Mouse (Mus musculus): Measurements from ENCODE around the gene Frs2. TPM values are rescaled to one million over a fixed set of nuclear protein-coding genes. Genes with fewer than 3 reads are reported as not detected.
A peak's percentile ranks its signal among the peaks of the same experiment; 100 is the strongest.

The Frs2 gene
- polyA plus RNA-seq, 1 experiment = 36.3 TPM

DNA sequence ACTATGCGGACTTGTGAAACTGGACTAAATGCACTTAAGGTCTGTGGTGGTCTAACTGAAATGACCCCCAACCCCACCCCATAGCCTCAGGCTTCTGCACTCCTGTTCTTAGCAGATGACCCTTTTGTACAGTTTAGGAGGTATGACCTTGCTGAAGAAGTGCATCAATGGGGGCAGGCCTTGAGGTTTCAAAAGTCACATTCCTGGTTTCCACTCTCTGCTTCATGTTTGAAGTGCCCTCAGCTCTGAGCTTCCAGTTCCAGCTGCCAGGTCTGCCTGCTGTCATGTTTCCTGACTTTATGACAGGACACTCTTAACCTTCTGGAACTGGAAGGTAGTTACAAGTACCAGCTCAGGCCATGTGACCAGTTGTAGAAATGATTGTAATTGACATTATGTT, 21.6 kb downstream of the Frs2 start:
- Histone ChIP-seq H3K4me3 (replicated peaks; ENCODE audit: insufficient read depth, low read depth, low read length) (no peak overlapping the region), H3K4me1 (ENCODE audit: control insufficient read depth, insufficient read depth, low read length) (peaks cover 5% of the 10 kb centered on the region; the same call in 1 of the 2 replicates), H3K27me3 (ENCODE audit: control insufficient read depth, insufficient read depth, low read length) (no peaks in the 10 kb centered on the region), H3K27ac (ENCODE audit: insufficient read depth, low read length) (no peak overlapping the region)
- WGBS = 93% methylated on average over 1 of the region's 1 CpGs
- no peak for DNase-seq
- TF ChIP-seq POLR2A (IDR thresholded peaks at IDR 0.05; ENCODE audit: borderline replicate concordance, insufficient read depth, low read length) (no peak), CTCF (IDR thresholded peaks at IDR 0.05; ENCODE audit: borderline replicate concordance, insufficient read depth, low read depth, low read length) (no peak)

DNA sequence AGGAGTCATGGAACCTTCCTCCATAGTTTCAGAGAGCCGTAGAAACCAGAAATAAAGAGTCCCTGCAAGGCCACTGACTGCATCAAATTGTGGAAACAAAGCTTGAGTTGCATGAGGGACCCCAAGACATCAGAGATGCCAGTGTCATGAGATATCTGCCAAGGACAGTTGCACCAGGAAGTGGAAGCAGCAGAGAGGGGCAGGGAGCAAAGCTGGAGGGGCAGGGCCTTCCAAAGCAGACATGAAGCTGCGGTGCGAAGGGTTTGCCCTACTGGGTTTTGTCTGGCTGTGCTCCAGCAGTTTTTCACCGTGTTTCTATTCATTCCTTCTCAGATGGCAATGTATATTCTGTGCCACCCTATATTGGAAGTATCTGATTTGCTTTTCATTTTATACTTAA, 22.1 kb downstream of the Frs2 start:
- H3K27me3 ChIP-seq (ENCODE audit: control insufficient read depth, insufficient read depth, low read length) = no peaks in the 10 kb centered on the region
- no peak for TF ChIP-seq CTCF (IDR thresholded peaks at IDR 0.05; ENCODE audit: borderline replicate concordance, insufficient read depth, low read depth, low read length)
- TF ChIP-seq POLR2A (IDR thresholded peaks at IDR 0.05; ENCODE audit: borderline replicate concordance, insufficient read depth, low read length) = no peak
- peaks cover 5% of the 10 kb centered on the region; the same call in 1 of the 2 replicates for H3K4me1 ChIP-seq (ENCODE audit: control insufficient read depth, insufficient read depth, low read length)
- WGBS = 30% methylated on average over 4 of the region's 4 CpGs
- no peak overlapping the region for H3K27ac ChIP-seq (ENCODE audit: insufficient read depth, low read length)
- no peak for DNase-seq
- H3K4me3 ChIP-seq (replicated peaks; ENCODE audit: insufficient read depth, low read depth, low read length) = no peak overlapping the region

DNA sequence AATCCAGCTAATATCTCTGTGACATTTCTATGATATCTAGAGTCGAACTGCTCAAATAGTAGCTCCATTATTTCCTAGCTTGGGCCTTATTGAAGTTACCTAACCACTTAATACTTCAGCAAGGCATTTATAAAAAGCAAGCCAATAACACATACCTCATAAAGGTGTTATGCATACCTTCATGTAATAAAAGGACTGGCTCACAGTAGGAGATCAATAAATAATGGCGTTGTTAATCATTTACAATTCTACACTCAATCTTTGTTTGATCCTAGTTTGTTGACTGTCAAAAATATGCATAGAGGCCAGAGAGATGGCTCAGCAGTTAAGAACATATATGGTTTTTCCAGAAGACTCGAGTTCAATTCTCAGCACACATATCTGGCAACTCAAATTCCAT, 26.9 kb downstream of the Frs2 start:
- Histone ChIP-seq H3K27me3 (ENCODE audit: control insufficient read depth, insufficient read depth, low read length) (no peaks in the 10 kb centered on the region), H3K4me1 (ENCODE audit: control insufficient read depth, insufficient read depth, low read length) (peaks cover 2% of the 10 kb centered on the region; the same call in 1 of the 2 replicates), H3K27ac (ENCODE audit: insufficient read depth, low read length) (no peak overlapping the region), H3K4me3 (replicated peaks; ENCODE audit: insufficient read depth, low read depth, low read length) (no peak overlapping the region)
- WGBS = 90% methylated on average over 3 of the region's 3 CpGs
- no peak for TF ChIP-seq POLR2A (IDR thresholded peaks at IDR 0.05; ENCODE audit: borderline replicate concordance, insufficient read depth, low read length)
- no peak for TF ChIP-seq CTCF (IDR thresholded peaks at IDR 0.05; ENCODE audit: borderline replicate concordance, insufficient read depth, low read depth, low read length)
- DNase-seq = no peak

DNA sequence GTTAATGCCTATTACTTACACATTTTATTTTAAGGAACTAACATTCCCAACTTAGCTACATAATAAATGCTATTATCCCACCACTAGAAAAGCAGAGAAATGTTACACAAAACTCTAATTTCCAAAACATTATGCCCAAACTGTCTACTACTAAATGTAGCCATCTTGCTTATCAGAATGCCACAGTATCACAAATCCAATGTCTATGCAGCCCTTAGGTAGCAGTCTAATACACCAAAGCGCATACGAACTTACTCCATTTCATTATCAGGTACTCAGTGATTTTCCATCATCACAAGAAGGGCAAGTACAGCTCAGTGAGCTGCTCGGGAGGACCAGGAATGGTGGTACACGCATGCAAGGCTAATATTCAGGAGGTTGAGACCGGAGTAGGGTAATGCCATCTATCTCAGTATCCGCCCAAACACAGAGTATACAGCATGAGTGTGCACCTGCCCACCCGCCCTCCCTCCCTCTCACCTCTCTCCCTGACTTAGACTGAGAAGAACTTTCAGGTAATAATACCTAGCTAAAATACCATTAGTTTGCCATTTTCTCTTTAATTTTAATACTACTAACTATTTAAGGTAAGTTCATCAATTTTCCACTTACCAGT, 28.2 kb downstream of the Frs2 start:
- TF ChIP-seq CTCF (IDR thresholded peaks at IDR 0.05; ENCODE audit: borderline replicate concordance, insufficient read depth, low read depth, low read length) = no peak
- no peak for TF ChIP-seq POLR2A (IDR thresholded peaks at IDR 0.05; ENCODE audit: borderline replicate concordance, insufficient read depth, low read length)
- no peaks in the 10 kb centered on the region for H3K27me3 ChIP-seq (ENCODE audit: control insufficient read depth, insufficient read depth, low read length)
- DNase-seq = no peak
- 95% methylated on average over 7 of the region's 7 CpGs for WGBS
- no peak overlapping the region for H3K27ac ChIP-seq (ENCODE audit: insufficient read depth, low read length)
- H3K4me1 ChIP-seq (ENCODE audit: control insufficient read depth, insufficient read depth, low read length) = no peaks in the 10 kb centered on the region; the same call in 1 of the 2 replicates
- H3K4me3 ChIP-seq (replicated peaks; ENCODE audit: insufficient read depth, low read depth, low read length) = no peak overlapping the region

DNA sequence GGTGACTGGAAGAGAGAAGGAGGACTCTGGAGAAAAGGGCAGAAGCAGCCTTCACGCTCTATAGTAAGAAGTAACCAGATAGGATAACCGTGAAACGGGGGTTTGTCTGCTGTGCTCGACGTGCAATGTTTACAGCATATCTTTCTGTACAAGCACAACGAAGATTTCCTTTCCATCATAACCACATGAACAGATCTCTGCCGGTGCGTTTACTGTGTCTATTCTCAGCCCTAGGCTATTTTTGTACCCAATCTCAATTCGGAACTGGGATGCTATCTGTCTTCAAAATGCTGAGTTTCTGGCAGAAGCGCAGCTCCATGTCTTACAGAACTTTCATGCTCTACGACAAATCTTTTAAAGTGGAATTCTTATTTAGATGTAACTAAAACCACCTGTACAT, 28.8 kb downstream of the Frs2 start:
- DNase-seq = peak in 1 of 2 experiments; percentile 20
- WGBS = 36% methylated on average over 11 of the region's 11 CpGs
- no peak for TF ChIP-seq POLR2A (IDR thresholded peaks at IDR 0.05; ENCODE audit: borderline replicate concordance, insufficient read depth, low read length)
- TF ChIP-seq CTCF (IDR thresholded peaks at IDR 0.05; ENCODE audit: borderline replicate concordance, insufficient read depth, low read depth, low read length) = no peak
- Histone ChIP-seq H3K4me3 (replicated peaks; ENCODE audit: insufficient read depth, low read depth, low read length) (no peak overlapping the region), H3K27me3 (ENCODE audit: control insufficient read depth, insufficient read depth, low read length) (no peaks in the 10 kb centered on the region), H3K4me1 (ENCODE audit: control insufficient read depth, insufficient read depth, low read length) (no peaks in the 10 kb centered on the region; the same call in 1 of the 2 replicates), H3K27ac (ENCODE audit: insufficient read depth, low read length) (no peak overlapping the region)

DNA sequence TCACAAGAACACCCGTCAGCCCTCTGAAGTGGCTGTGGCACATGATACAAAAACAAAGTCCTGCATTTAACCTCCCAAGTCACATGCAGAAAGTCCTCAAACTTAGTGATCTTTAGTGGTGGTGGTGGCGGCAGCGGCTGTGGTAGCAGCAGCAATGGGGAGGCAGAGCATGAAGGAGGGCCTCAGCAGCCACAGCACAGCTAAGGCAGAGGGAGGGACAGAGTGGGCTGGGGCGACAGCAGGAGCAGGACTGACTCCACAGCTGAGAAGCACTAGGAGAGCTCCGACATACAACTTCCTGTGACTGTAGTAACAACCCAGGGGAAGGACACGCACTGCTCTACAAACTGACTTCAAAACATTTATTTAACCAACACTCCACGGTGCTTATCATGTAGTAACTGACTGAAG, 29.9 kb downstream of the Frs2 start:
- Histone ChIP-seq H3K27ac (ENCODE audit: insufficient read depth, low read length) (no peak overlapping the region), H3K4me1 (ENCODE audit: control insufficient read depth, insufficient read depth, low read length) (no peaks in the 10 kb centered on the region; the same call in 1 of the 2 replicates), H3K4me3 (replicated peaks; ENCODE audit: insufficient read depth, low read depth, low read length) (no peak overlapping the region), H3K27me3 (ENCODE audit: control insufficient read depth, insufficient read depth, low read length) (no peaks in the 10 kb centered on the region)
- no peak for DNase-seq
- no peak for TF ChIP-seq CTCF (IDR thresholded peaks at IDR 0.05; ENCODE audit: borderline replicate concordance, insufficient read depth, low read depth, low read length)
- TF ChIP-seq POLR2A (IDR thresholded peaks at IDR 0.05; ENCODE audit: borderline replicate concordance, insufficient read depth, low read length) = no peak
- WGBS = 83% methylated on average over 7 of the region's 7 CpGs

DNA sequence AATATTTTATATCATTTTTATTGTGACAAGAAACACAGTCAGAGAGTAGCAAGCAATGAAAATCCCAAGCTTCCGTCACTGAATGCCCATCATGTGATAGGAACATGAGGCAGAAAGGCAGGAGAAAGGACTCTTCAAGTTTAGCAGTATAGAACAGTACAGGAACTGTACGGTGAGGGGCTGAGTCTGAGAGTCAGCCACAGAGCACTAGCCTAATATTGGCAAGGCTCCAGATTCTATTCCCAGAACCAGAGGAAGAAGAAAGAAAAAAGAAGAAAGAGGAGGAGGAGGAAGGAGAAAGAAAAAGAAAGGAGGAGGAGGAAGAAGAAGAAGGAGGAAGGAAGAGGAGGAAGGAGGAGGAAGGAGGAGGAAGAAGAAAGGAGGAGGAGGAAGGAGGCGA, 32.7 kb downstream of the Frs2 start:
- WGBS = 66% methylated on average over 3 of the region's 3 CpGs
- Histone ChIP-seq H3K27me3 (ENCODE audit: control insufficient read depth, insufficient read depth, low read length) (no peaks in the 10 kb centered on the region), H3K4me1 (ENCODE audit: control insufficient read depth, insufficient read depth, low read length) (peaks cover 3% of the 10 kb centered on the region; the same call in 1 of the 2 replicates), H3K4me3 (replicated peaks; ENCODE audit: insufficient read depth, low read depth, low read length) (no peak overlapping the region), H3K27ac (ENCODE audit: insufficient read depth, low read length) (no peak overlapping the region)
- TF ChIP-seq POLR2A (IDR thresholded peaks at IDR 0.05; ENCODE audit: borderline replicate concordance, insufficient read depth, low read length) (no peak), CTCF (IDR thresholded peaks at IDR 0.05; ENCODE audit: borderline replicate concordance, insufficient read depth, low read depth, low read length) (no peak)
- no peak for DNase-seq

DNA sequence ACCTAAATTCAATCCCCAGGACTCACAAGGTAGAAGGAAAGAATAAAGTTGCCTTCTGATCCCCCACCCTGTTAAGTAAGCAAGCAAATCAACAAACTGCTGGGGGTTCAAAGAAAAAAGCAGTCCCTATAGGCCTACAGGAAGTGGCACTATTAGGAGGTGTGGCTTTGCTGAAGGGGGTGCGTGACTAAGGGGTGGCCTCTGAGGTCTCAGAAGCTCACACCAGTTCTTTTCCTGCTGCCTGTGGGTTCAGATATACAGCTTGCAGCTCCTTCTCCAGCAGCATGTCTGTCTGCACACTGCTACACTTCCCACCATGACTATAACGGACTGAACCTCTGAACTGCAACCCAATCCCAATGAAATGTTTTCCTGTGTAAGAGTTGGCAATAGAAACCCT, 35.8 kb downstream of the Frs2 start:
- DNase-seq = no peak
- no peak overlapping the region for H3K27ac ChIP-seq (ENCODE audit: insufficient read depth, low read length)
- no peak for TF ChIP-seq CTCF (IDR thresholded peaks at IDR 0.05; ENCODE audit: borderline replicate concordance, insufficient read depth, low read depth, low read length)
- no peak for TF ChIP-seq POLR2A (IDR thresholded peaks at IDR 0.05; ENCODE audit: borderline replicate concordance, insufficient read depth, low read length)
- 0 out of 2 replicates have a peak, but pooled peaks cover 3% of the 10 kb centered on the region for H3K4me1 ChIP-seq (ENCODE audit: control insufficient read depth, insufficient read depth, low read length)
- WGBS = 74% methylated on average over 2 of the region's 2 CpGs
- no peak overlapping the region for H3K4me3 ChIP-seq (replicated peaks; ENCODE audit: insufficient read depth, low read depth, low read length)
- H3K27me3 ChIP-seq (ENCODE audit: control insufficient read depth, insufficient read depth, low read length) = no peaks in the 10 kb centered on the region

All from cerebellum, adult 2 months (tissue).